In the genomic region with DNA sequence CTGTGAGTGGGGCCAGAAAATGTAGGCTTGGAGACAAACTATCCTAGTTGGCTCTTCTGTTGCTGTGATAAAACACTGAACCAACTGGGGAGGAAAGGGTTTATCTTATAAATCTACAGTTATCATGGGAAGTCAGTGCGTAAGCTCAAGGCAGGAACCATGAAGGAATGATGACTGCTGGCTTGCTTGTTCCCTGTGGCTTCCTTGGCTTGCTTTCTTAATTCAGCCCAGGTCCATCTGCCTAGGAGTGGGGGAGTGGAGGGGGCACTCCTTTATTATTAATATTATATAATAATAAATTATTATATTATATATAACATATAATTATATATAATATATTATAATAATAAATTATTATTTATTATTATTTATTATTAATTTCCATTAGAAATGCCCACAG, we compare ENCODE assay signal across 17 mouse cellular contexts.
"Had no signal": no experiment of that assay in that cellular context is flagged by ENCODE, and none has a peak within 500 bp of the region (broad histone marks: within the 10 kb centered on the region; RNA-seq: fewer than 3 reads in every experiment).

No protein-coding gene starts in this region.

- DNase-seq: cerebellum, adult 8-10 months; cerebellum, adult 9-10 months; cerebellum, adult 9-11 months; embryo, embryonic 11 days; forebrain, postnatal 0 days; gastrocnemius, adult 2 months; gastrocnemius, postnatal 10 days; gastrocnemius, postnatal 14 days; gastrocnemius, postnatal 25 days; gastrocnemius, postnatal 36 days; heart, adult 11 months; heart, adult 18-20 months; heart, adult 2 months had no signal

- ATAC-seq: forebrain, embryonic 13.5 days; forebrain, embryonic 14.5 days; forebrain, embryonic 15.5 days; forebrain, embryonic 16.5 days; forebrain, postnatal 0 days had no signal
